Mouse (Mus musculus): ENCODE measurements around the gene Med7. TPM values are rescaled to one million over a fixed set of nuclear protein-coding genes. Genes with fewer than 3 reads are reported as not detected.
"Not testable (repeated sequence)": the region's sequence is repeated elsewhere in the genome, so short reads cannot be mapped to it uniquely, and the experiment has no call there.

Med7 gene
- polyA plus RNA-seq, 1 experiment from 2014 or later = 97.7 TPM

GRCm38 (mm10) chr11:46398473-46398872, 38.3 kb upstream of the Med7 start:
- Histone ChIP-seq H3K36me3 (no peaks in the 10 kb centered on the region), H3K4me1 (replicated peaks) (peaks cover 6% of the 10 kb centered on the region), H3K4me3 (no peak overlapping the region), H3K27ac (no peak overlapping the region), H3K9me3 (no peaks in the 10 kb centered on the region), H3K27me3 (ENCODE audit: insufficient read depth, poor library complexity, severe bottlenecking) (no peaks in the 10 kb centered on the region)
- WGBS = 84% methylated on average over 4 of the region's 4 CpGs
- DNase-seq (ENCODE audit: low spot score) = no peak

GRCm38 (mm10) chr11:46398933-46399383, 37.8 kb upstream of the Med7 start:
- DNase-seq (ENCODE audit: low spot score) = no peak
- H3K9me3 ChIP-seq = no peaks in the 10 kb centered on the region
- 65% methylated on average over 5 of the region's 5 CpGs for WGBS

GRCm38 (mm10) chr11:46401555-46401954, 35.2 kb upstream of the Med7 start:
- Histone ChIP-seq H3K4me3 (no peak overlapping the region), H3K4me1 (replicated peaks) (peaks cover 10% of the 10 kb centered on the region), H3K36me3 (no peaks in the 10 kb centered on the region), H3K27ac (no peak overlapping the region), H3K9me3 (no peaks in the 10 kb centered on the region), H3K27me3 (ENCODE audit: insufficient read depth, poor library complexity, severe bottlenecking) (peaks cover 2% of the 10 kb centered on the region)
- 87% methylated on average over 12 of the region's 12 CpGs for WGBS
- DNase-seq (ENCODE audit: low spot score) = no peak

More at GRCm38 (mm10) chr11:46398933-46399383, 37.8 kb upstream of the Med7 start:
- Histone ChIP-seq H3K4me1 (replicated peaks) (peaks cover 6% of the 10 kb centered on the region), H3K27ac (no peak overlapping the region), H3K4me3 (no peak overlapping the region), H3K36me3 (no peaks in the 10 kb centered on the region), H3K27me3 (ENCODE audit: insufficient read depth, poor library complexity, severe bottlenecking) (no peaks in the 10 kb centered on the region)

GRCm38 (mm10) chr11:46404986-46405385, 31.7 kb upstream of the Med7 start:
- no peaks in the 10 kb centered on the region for H3K36me3 ChIP-seq
- no peak for DNase-seq (ENCODE audit: low spot score)
- peaks cover 13% of the 10 kb centered on the region; the same call in 1 of the 2 replicates for H3K4me1 ChIP-seq (replicated peaks)
- no peak overlapping the region for H3K27ac ChIP-seq
- 82% methylated on average over 16 of the region's 16 CpGs for WGBS
- H3K27me3 ChIP-seq (ENCODE audit: insufficient read depth, poor library complexity, severe bottlenecking) = peaks cover 9% of the 10 kb centered on the region
- no peaks in the 10 kb centered on the region for H3K9me3 ChIP-seq
- no peak overlapping the region for H3K4me3 ChIP-seq

GRCm38 (mm10) chr11:46406721-46407120, 30.0 kb upstream of the Med7 start:
- DNase-seq (ENCODE audit: low spot score) = peak; percentile 6
- WGBS = 36% methylated on average over 10 of the region's 10 CpGs
- H3K4me3 ChIP-seq = 0 out of 2 replicates have a peak overlapping the region, but pooled peaks have one; percentile 9
- no peaks in the 10 kb centered on the region for H3K9me3 ChIP-seq
- peaks cover 9% of the 10 kb centered on the region for H3K27me3 ChIP-seq (ENCODE audit: insufficient read depth, poor library complexity, severe bottlenecking)
- H3K36me3 ChIP-seq = no peaks in the 10 kb centered on the region
- H3K27ac ChIP-seq = peak overlapping the region; percentile 69
- peaks cover 15% of the 10 kb centered on the region; the same call in 1 of the 2 replicates for H3K4me1 ChIP-seq (replicated peaks)

- H3K27me3 ChIP-seq (ENCODE audit: insufficient read depth, poor library complexity, severe bottlenecking) = peaks cover 9% of the 10 kb centered on the region
- H3K4me3 ChIP-seq = no peak overlapping the region
- 39% methylated on average over 2 of the region's 2 CpGs for WGBS
- no peak for DNase-seq (ENCODE audit: low spot score)
- no peak overlapping the region for H3K27ac ChIP-seq
- H3K36me3 ChIP-seq = no peaks in the 10 kb centered on the region
- H3K4me1 ChIP-seq (replicated peaks) = peaks cover 15% of the 10 kb centered on the region; the same call in 1 of the 2 replicates
- no peaks in the 10 kb centered on the region for H3K9me3 ChIP-seq
These were observed 26.6 kb upstream of the Med7 start for GRCm38 (mm10) chr11:46410018-46410563.

- H3K27ac ChIP-seq = no peak overlapping the region
- H3K4me1 ChIP-seq (replicated peaks) = no peaks in the 10 kb centered on the region
- no peak for DNase-seq (ENCODE audit: low spot score)
- no peaks in the 10 kb centered on the region for H3K9me3 ChIP-seq
- WGBS = 70% methylated on average over 1 of the region's 1 CpGs
- no peaks in the 10 kb centered on the region for H3K36me3 ChIP-seq
- no peak overlapping the region for H3K4me3 ChIP-seq
- no peaks in the 10 kb centered on the region for H3K27me3 ChIP-seq (ENCODE audit: insufficient read depth, poor library complexity, severe bottlenecking)
These were observed 18.3 kb upstream of the Med7 start for GRCm38 (mm10) chr11:46418438-46418837.

- no peaks in the 10 kb centered on the region for H3K9me3 ChIP-seq
- DNase-seq (ENCODE audit: low spot score) = no peak
- no peaks in the 10 kb centered on the region for H3K4me1 ChIP-seq (replicated peaks)
- no peak overlapping the region for H3K27ac ChIP-seq
- no peaks in the 10 kb centered on the region for H3K36me3 ChIP-seq
- no peaks in the 10 kb centered on the region for H3K27me3 ChIP-seq (ENCODE audit: insufficient read depth, poor library complexity, severe bottlenecking)
- H3K4me3 ChIP-seq = no peak overlapping the region
- 93% methylated on average over 5 of the region's 5 CpGs for WGBS
These were observed 17.9 kb upstream of the Med7 start for GRCm38 (mm10) chr11:46418860-46419259.

GRCm38 (mm10) chr11:46421086-46421888, 15.4 kb upstream of the Med7 start:
- H3K4me1 ChIP-seq (replicated peaks) = no peaks in the 10 kb centered on the region
- no peaks in the 10 kb centered on the region for H3K36me3 ChIP-seq
- no peak overlapping the region for H3K27ac ChIP-seq
- no peak overlapping the region for H3K4me3 ChIP-seq
- no peaks in the 10 kb centered on the region for H3K27me3 ChIP-seq (ENCODE audit: insufficient read depth, poor library complexity, severe bottlenecking)
- 88% methylated on average over 8 of the region's 8 CpGs for WGBS
- H3K9me3 ChIP-seq = no peaks in the 10 kb centered on the region
- no peak for DNase-seq (ENCODE audit: low spot score)

- not testable (repeated sequence) for H3K4me3 ChIP-seq; H3K27ac ChIP-seq; H3K9me3 ChIP-seq; H3K36me3 ChIP-seq; H3K27me3 ChIP-seq (ENCODE audit: insufficient read depth, poor library complexity, severe bottlenecking); H3K4me1 ChIP-seq (replicated peaks); DNase-seq (ENCODE audit: low spot score)
- WGBS = 51% methylated on average over 4 of the region's 4 CpGs
These were observed 8.6 kb upstream of the Med7 start for GRCm38 (mm10) chr11:46428131-46428530.

GRCm38 (mm10) chr11:46430123-46430522, 6.6 kb upstream of the Med7 start:
- no peaks in the 10 kb centered on the region for H3K36me3 ChIP-seq
- no peaks in the 10 kb centered on the region for H3K27me3 ChIP-seq (ENCODE audit: insufficient read depth, poor library complexity, severe bottlenecking)
- H3K27ac ChIP-seq = no peak overlapping the region
- 90% methylated on average over 2 of the region's 2 CpGs for WGBS
- H3K4me1 ChIP-seq (replicated peaks) = no peaks in the 10 kb centered on the region
- H3K4me3 ChIP-seq = no peak overlapping the region
- H3K9me3 ChIP-seq = no peaks in the 10 kb centered on the region
- DNase-seq (ENCODE audit: low spot score) = no peak

- 25% methylated on average over 3 of the region's 3 CpGs for WGBS
- DNase-seq (ENCODE audit: low spot score) = peak; percentile 75
These were observed 5.6 kb upstream of the Med7 start for GRCm38 (mm10) chr11:46431129-46431528.

GRCm38 (mm10) chr11:46435363-46435762, 1.4 kb upstream of the Med7 start:
- Histone ChIP-seq H3K4me1 (replicated peaks) (peaks cover 10% of the 10 kb centered on the region; the same call in 1 of the 2 replicates), H3K27ac (no peak overlapping the region), H3K9me3 (no peaks in the 10 kb centered on the region), H3K36me3 (peaks cover 19% of the 10 kb centered on the region), H3K27me3 (ENCODE audit: insufficient read depth, poor library complexity, severe bottlenecking) (no peaks in the 10 kb centered on the region), H3K4me3 (no peak overlapping the region)
- DNase-seq (ENCODE audit: low spot score) = no peak

More at GRCm38 (mm10) chr11:46431129-46431528, 5.6 kb upstream of the Med7 start:
- Histone ChIP-seq H3K4me1 (replicated peaks) (peaks cover 2% of the 10 kb centered on the region; the same call in 1 of the 2 replicates), H3K27ac (no peak overlapping the region), H3K36me3 (no peaks in the 10 kb centered on the region), H3K4me3 (no peak overlapping the region), H3K27me3 (ENCODE audit: insufficient read depth, poor library complexity, severe bottlenecking) (no peaks in the 10 kb centered on the region), H3K9me3 (no peaks in the 10 kb centered on the region)
